Mouse (Mus musculus) bone marrow, adult 2 months (tissue): ENCODE measurements at regions not wholly inside any gene's neighbourhood (a gene's known extent, or its start where the extent isn't known, plus 50 kb on each side); places are given as distances from the start of the nearest gene placed in this dataset.

ENCODE experiments used
- CTCF ChIP-seq: fragments of 200-500 bp; IDR thresholded peaks from 2 replicates; pipeline ENCODE4 v1.5.1; 2011; ENCODE audit warnings: low read length, control low read depth; ENCODE audit not compliant: control insufficient read depth, insufficient read depth
- POLR2A ChIP-seq: fragments of 200-500 bp; IDR thresholded peaks from 2 replicates; pipeline ENCODE4 v1.6.1; 2011; ENCODE audit warnings: low read depth, mild to moderate bottlenecking, control low read depth, low read length, borderline replicate concordance; ENCODE audit not compliant: control insufficient read depth

DNA sequence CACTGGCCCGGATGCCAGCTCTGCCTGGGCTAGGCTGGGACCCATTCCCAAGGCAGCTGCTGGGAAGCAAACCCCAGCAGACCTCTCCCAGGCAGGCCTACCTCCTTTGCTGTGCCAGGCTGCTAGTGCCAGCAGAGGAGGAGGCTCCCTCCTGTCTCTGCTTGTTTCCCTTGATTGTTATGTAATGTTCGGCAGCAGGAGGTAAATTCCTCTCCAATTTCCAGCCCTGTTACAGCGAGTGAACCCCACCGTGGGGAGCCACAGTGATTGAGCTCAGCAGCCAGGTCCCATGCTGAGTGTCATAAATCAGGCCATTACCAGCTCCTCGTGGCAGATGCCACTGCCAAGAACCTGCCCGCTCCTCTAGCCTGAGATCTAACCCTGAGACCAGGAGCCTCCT, 274.6 kb downstream of the Dhx35 start:
- TF ChIP-seq CTCF (no peak), POLR2A (no peak)
